Mouse (Mus musculus) adrenal gland, adult 2 months (tissue): ENCODE measurements around the gene Il12a. TPM values are rescaled to one million over a fixed set of nuclear protein-coding genes. Genes with fewer than 3 reads are reported as not detected.

Experiments used
- DNase-seq: peaks from one replicate; pipeline ENCODE4 v3.0.0; 2021
- polyA plus RNA-seq: library from polyadenylated mRNA; depleted of rRNA; stranded (reverse); fragments of >200 nt; gene quantifications from 2 replicates; pipeline ENCODE4 v1.2.3, GENCODE M21; 2012
- total RNA-seq, 2 experiments: library from RNA; stranded (reverse); gene quantifications; 2 replicates each; pipeline ENCODE4 v1.2.3; 2021

Gene Il12a
- total and polyA plus RNA-seq, 3 experiments, result 0.52 to 0.97 TPM; not detected in 1

- DNase-seq, result no peak
Observed at GRCm38 (mm10) chr3:68684207-68684606, 6.2 kb upstream of the Il12a start.

DNA sequence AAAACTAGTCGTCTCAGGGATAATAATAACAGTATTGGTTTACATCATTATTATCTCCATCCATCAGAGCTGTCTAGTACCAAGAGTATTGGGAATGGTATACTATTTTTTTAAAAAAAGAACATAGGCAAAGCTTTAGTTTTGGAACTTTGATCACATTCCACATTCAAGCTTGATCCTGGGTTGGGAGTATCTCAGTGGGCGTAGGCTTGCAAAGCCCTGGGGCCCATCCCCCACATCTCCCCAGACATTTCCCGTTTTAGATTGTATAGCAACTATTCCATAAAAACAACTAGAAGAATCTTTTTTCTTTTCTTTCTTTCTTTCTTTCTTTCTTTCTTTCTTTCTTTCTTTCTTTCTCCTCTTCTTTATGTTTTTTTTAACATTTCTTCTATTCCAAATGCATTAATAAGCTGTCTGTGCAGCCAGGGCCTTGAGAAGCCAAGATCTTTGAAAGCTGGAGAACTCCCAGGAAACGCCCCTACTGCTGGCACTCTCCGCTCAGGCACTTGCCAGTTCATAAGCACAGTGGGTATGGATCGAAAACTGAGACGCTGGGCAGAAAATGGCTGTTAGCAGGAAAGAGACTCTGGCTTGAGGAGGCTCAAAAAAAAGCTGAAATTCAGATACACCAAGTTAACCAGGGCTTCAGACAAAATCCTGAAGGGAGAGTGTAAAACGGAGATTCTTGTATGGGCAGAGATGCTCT lies 3.4 kb upstream of the Il12a start:
- peak; percentile 27 for DNase-seq

- DNase-seq, result no peak
Observed at GRCm38 (mm10) chr3:68689346-68689745, 1.1 kb upstream of the Il12a start.

DNA sequence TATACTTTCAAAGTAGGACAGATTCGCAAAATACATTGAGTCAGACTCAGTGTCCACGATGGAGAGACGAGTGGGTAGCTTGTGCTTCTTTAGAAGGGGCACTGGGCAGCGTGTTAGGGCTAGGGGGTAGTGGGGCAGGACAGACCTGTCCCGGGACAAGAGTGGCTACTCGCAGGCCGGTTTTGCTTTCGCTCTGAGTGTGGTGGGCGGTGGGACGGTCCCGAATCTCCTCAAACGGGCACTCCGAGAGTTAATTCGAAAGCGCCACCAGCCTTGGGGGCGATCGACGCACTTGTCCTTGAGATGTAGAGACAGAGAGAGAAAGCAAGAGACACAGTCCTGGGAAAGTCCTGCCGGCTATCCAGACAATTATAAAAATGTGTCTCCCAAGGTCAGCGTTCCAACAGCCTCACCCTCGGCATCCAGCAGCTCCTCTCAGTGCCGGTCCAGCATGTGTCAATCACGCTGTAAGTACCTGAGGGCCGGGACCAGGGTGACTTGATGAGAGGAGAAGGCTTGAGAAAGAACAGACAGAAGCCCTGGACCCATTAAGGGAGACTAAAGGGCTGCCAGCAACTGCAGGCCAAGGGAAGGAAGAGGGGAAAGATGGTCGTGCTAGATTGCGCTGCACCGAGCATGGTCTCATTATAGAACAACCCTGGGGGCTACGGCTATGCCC lies 795 bp downstream of the Il12a start:
- peak; percentile 30 for DNase-seq

DNA sequence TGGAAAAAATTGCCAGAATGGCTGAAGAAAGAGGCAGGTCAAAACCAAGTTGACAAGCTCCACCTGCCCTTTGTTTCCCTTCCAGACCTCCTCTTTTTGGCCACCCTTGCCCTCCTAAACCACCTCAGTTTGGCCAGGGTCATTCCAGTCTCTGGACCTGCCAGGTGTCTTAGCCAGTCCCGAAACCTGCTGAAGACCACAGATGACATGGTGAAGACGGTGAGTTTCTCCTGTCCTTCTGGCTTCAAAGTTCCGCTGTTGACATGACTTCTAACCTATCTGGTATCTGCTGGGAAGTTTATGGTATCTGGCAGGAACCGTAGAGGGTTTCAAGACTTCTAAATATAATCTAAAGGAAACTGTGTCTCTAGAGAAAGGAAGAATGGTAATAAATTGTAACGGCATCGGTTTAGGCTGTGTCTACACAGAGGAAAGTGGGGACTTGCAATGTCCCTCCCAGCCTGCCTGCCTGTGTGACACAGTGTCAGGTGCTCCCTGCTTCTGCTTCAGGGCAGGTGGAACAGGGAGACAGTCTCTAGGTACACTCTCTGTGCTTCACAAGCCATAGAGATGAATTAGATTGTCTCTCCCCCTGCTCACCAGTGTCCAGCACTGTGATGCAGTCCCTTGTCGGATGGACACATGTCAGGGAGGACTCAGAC lies 1.6 kb downstream of the Il12a start:
- no peak for DNase-seq

DNA sequence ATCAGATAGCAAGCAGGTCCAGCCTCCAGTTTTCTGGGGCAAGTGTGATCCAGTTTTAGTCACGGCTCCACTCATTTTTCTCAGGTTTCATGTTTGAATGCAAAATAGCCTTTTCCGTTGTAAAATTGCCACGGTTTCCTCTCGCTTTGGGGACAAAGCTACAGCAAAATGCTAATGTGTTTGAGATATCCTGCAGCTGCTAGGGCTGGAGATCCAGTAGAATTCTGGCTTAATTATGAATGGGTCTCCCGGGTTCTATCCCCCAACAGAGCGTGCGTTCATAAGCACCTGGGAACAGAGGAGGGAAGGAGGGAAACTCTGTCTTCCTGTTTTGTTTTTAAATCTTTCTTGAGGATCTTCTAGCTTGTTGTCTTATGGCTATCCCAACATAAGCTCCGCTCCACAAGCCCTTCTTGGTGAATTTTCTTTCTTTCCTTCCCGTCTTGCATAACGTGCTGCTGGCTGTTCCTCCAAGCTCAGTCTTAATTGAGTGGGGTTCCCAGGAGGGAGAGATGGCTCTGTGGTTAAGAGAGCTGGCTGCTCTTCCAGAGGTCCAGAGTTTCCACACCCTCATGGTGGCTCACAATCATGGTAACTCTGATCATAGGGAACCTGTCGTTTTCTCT lies 2.3 kb downstream of the Il12a start:
- DNase-seq, result no peak

DNA sequence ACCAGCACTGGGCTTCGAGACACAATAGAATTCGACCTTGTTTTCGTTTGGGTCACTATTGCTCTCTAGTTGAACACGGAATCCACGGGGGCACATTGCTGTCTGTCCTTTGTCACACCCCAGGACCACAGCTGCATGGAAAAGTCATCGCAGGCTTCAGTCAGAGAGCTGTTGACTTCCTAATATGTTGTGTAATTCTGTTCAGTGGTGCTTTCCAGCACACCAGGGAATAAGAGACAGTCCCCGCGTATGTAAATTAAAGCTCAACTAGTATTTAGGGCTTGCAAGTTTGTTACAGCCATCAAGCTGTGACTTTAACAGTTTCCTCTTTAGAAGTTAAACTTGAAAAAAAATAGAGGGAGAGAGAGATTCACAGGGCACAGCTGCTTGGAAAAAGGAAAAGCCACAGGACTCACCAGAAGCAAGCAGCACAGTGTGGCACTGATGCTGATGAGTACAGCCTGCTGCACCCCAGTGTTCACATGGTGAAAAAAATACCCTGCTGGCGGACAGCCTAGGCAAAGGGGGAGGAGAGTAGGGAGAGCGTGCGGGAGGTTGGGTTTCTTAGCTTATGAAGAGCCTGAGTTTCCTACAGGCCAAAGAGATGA lies 3.1 kb downstream of the Il12a start:
- peak; percentile 61 for DNase-seq

DNA sequence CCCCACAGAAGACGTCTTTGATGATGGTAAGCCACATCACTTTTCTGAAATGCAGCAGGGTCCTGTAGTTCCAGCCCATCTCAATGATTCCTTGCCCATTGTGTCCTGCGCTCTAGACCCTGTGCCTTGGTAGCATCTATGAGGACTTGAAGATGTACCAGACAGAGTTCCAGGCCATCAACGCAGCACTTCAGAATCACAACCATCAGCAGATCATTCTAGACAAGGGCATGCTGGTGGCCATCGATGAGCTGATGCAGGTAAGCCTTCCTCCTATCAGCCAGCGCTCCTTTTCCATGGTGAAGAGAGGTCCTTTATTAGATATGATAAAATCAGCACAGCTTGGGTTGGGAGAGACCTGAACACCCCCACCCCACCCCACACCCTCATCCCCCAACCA lies 4.9 kb downstream of the Il12a start:
- DNase-seq, result no peak

DNA sequence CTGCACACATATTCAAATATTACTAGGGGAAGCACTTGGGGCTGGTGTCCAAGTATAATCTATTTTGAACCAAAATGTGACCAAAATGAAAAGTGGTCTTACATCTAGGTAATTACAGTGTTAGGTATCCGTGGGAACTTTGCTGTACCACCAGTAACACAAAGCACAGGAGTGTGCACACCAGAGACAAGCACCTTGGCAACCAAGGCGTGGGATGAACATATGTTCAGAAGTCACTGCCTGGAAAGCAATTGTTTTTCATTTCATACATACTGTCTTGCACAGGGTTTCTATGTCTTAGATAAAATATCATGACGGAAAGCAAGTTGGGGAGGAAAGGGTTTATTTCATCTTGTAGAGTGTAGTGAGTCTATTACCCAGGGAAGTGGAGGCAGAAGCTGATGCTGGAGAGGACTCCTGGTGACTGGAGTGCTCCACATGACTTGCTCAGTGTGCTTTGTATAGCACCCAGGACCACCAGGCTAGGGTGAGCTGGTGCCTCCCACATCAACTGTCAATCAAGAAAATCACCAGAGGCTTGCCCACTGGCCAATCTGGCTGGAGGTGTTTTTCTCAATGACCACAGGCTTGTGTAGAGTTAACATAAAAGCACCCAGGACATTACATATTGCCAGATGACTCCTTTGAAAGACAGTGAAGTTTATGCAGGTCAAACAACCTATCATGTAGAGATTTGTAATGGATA lies 6.2 kb downstream of the Il12a start:
- DNase-seq, result no peak

- no peak for DNase-seq
Observed at GRCm38 (mm10) chr3:68698601-68699000, 8.2 kb downstream of the Il12a start.

DNA sequence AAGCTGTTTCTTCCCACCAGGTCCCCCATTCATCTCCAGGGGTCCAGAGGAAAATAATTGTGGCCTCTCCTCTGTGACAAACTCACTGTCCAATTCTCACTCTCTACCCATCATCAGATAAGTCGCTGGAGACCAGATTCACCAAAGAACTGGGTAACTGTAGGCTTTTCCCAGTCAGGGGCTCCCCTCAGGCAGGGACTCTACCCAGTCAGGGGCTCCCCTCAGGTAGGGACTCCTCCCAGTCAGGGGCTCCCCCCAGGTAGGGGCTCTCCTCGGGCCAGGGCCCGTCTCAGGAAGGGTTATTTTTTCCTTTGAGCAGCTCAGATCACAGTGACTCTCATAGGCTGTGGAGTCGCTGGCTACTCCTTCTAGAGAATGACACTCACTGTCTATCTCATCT lies 9.6 kb downstream of the Il12a start:
- no peak for DNase-seq

- no peak for DNase-seq
Observed at GRCm38 (mm10) chr3:68706307-68706706, 15.9 kb downstream of the Il12a start.

DNA sequence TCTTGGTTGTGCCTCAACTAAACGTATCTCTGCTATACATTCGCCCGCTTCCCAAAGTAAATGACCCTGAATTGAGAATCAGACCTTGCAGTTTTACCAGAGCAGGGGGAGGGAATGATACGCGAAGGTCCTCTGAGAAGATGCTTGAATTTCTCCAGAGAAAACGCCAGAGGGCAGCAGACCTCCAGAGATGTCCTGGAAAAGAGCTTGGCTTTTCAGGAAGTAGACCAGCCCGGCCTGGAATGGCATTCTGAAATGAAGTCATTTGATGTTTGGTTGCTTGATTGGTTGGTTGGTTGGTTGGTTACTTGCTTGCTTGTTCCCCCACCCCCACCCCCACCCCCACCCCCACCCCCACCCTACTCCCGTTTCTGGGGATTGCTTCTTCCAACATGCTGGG lies 17.8 kb downstream of the Il12a start:
- DNase-seq, result peak; percentile 38

GRCm38 (mm10) chr3:68709198-68709797 lies 18.9 kb downstream of the Il12a start:
- peak; percentile 75 for DNase-seq

GRCm38 (mm10) chr3:68710436-68710835 lies 20.0 kb downstream of the Il12a start:
- DNase-seq, result no peak

DNA sequence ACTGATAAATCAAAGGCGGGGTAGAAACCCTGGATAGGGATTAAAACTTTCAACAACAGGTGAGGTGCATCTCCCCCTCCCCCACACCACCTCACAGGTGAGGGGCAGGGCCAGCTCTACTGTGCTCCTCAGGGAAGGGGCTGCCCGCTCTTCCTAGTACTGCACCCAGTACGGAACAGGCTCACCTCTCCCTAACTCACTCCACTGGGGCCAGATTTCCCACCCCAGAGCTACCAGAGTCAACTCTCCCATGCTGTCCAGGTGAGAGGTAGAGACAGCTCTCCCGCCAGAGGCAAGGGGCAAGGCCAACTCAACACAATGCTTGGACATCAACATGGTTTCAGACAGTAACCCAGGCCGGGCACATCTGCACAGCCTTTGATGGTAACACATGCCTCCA lies 21.1 kb downstream of the Il12a start:
- no peak for DNase-seq

- DNase-seq, result peak; percentile 42
Observed at GRCm38 (mm10) chr3:68713550-68713949, 23.1 kb downstream of the Il12a start.

GRCm38 (mm10) chr3:68717346-68717745 lies 26.9 kb downstream of the Il12a start:
- peak; percentile 36 for DNase-seq

DNA sequence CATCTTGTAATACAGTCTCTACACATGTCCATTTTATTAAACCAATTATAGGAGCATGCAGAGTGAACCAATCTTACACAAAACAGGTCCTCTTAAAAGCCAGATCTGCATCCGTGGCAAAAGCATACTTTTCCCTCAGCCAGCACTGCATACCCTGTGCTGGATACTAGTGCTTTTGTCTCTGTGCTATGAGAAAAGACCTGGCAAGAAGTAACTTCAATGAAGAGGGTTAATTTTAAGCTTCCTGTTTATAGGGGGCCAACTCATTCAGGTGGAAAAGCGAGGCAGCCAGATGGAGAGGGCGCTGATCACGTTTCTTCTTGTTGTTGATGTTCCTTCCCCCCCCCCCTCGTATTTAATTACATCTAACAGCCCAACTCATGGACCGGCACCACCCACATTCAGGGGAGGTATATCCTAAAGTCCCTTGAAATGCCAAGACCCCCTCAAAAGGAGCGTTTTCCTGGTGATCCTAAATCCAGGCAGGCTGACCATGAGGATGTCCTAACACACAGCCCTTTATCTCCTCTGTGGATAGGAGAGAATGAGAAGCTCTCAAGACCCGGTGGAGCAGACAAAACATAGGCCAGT lies 28.9 kb downstream of the Il12a start:
- DNase-seq, result no peak

GRCm38 (mm10) chr3:68720258-68720657 lies 29.8 kb downstream of the Il12a start:
- DNase-seq, result peak; percentile 7

DNA sequence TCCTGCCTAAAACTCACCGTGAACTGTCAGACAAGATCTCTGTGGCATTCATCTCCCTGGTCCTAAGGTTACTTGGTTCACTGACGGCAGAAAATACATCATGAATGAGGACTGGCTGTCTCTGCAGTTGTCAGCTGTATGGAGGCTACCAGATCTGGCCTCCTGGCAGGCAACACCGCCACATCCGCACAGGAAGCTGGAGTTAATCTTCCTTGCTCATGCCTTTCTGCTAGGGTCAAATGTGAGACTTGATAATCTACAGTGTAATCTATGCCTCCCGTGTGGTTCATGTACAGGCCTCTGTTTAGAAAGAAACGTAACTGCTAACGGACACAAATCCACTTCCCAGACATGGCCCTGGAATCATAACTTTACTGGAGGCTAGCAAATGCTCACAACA lies 51.5 kb downstream of the Il12a start:
- DNase-seq, result no peak
